Mouse (Mus musculus): Measurements from ENCODE around the gene Lyl1.
A peak's percentile ranks its signal among the peaks of the same experiment; 100 is the strongest.

Lyl1 gene

GRCm38 (mm10) chr8:84742171-84743053, 41.2 kb downstream of the Lyl1 start:
- DNase-seq (ENCODE audit: low read depth, low spot score): peak; percentile 59

- DNase-seq (ENCODE audit: low read depth, low spot score): no peak
Measured at GRCm38 (mm10) chr8:84743054-84743415, 41.8 kb downstream of the Lyl1 start.

GRCm38 (mm10) chr8:84743517-84744420, 42.5 kb downstream of the Lyl1 start:
- no peak for DNase-seq (ENCODE audit: low read depth, low spot score)

DNA sequence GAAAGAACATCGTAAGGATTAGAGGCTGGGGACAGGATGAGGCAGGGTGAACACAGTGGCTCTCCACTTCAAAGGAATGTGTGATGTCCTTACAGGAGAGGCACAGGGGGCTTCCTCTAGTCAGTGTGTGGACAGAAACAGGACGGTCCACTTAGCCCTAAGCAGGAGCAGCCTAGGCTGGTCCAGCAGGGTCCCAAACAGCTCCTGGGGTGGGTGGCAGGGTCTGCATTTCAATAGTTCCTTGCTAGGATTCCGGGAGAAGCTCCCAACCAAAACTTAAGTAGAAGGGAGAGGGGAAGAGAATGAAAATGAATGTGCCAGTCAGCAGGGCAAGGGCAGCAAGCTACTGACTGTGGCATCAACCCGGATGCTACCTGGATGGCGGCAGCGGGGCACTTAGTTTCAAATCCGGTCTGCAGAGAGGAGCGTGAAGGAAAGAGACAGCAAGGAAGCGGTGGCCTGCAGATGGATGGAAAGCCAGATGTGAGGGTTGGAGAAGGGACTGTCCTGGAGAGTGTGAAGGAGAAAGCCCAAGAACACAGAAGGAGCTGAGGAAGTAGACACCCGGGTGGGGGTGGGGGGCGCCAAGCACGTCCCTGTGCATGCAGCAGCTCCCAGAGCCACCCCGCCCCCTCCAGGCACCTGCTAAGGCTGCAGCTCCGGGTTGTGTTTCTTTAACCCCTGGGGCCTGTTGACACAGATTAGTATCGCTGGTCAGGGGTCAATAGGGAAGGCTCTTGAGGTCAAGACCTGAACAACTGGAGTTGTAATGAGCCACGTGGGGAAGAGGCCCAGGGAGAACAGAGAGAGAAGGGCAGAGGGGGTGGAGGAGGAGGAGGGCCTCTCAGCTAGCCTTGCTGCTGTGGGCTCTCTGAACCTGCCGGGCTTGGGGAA, 44.0 kb downstream of the Lyl1 start:
- peak; percentile 43 for DNase-seq (ENCODE audit: low read depth, low spot score)

DNA sequence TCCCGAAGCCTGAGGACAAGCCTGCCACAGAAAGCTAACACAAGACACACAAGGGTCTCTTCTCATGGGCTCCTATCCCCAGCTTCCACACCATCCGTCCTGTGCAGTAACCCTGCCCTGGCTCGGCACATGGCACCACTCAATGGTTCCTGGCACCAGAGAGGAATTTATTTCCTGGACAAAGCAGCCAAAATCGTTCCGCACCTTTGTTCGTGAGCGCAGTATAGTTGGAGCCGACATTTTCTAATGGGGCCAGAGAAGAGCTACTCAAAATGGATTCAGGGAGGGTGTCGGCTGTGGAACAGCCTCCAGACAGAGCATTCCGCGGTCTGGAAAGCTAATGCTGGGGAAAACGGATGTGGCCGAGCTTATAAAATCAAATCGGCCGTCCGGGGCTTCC, 48.3 kb downstream of the Lyl1 start:
- DNase-seq (ENCODE audit: low read depth, low spot score): no peak

DNA sequence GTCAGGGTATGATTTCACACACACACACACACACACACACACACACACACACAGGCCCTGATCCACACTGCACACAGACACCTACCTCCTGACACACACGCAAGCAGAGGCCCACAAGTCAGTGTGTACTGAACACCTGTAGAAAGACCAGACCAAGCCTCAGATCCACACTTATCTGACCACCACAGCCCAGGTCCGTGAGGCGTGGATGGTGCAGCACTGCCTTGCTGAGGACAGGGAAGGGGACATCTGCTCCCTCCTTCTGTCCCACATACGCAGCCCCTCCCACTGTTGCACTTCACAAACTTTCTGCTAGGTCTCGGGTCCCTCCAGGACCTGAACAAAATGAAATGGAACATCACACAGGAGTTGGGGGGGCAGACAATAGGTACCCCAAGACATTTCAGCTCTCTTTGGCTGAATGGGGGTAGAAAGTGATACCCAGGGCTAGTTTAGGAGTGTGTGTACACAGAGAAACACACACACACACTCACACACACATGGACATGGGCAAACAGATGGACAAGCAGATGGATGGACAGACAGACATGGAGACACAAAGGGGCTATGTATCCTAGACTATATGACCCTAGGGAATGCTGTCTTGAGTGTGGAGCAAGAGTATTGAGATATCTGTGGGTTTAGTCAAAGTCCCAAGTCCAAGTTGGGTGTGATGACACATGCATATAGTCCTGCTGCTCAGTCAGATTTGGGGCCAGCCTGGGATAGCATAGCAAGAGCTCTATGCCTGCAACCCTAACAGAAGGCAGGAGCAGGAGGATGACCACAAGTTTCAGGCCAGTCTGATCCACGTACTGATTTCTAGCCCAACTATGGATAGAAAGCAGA, 51.7 kb downstream of the Lyl1 start:
- DNase-seq (ENCODE audit: low read depth, low spot score): no peak
